Mouse (Mus musculus): ENCODE measurements around the gene Krtap12-1. TPM values are rescaled to one million over a fixed set of nuclear protein-coding genes. Genes with fewer than 3 reads are reported as not detected.
"Not testable (repeated sequence)": the region's sequence is repeated elsewhere in the genome, so short reads cannot be mapped to it uniquely, and the experiment has no call there.

Gene Krtap12-1
- polyA plus RNA-seq, 1 experiment from 2014 or later: not detected

- not testable (repeated sequence) for H3K4me1 ChIP-seq; H3K27me3 ChIP-seq; ATAC-seq (replicated peaks); H3K9ac ChIP-seq (replicated peaks); H3K4me3 ChIP-seq; H3K36me3 ChIP-seq; H3K9me3 ChIP-seq; H3K27ac ChIP-seq (replicated peaks); H3K4me2 ChIP-seq (replicated peaks)
- WGBS: 71% methylated on average over 1 of the region's 1 CpGs
These were observed 30.9 kb downstream of the Krtap12-1 start, which contains the start of gene Gm9736 for GRCm38 (mm10) chr10:77751254-77751653. TSS of gene Gm9736 (minus strand) at chr10:77751354.

- WGBS: 66% methylated on average over 3 of the region's 3 CpGs
- not testable (repeated sequence) for ATAC-seq (replicated peaks)
These were observed 31.9 kb downstream of the Krtap12-1 start for GRCm38 (mm10) chr10:77752312-77752711.

GRCm38 (mm10) chr10:77753448-77753847 lies 33.0 kb downstream of the Krtap12-1 start:
- Histone ChIP-seq H3K27ac (replicated peaks) (no peak overlapping the region), H3K4me3 (no peak overlapping the region), H3K27me3 (no peaks in the 10 kb centered on the region), H3K36me3 (no peaks in the 10 kb centered on the region), H3K9me3 (no peaks in the 10 kb centered on the region), H3K4me2 (replicated peaks) (no peak overlapping the region), H3K9ac (replicated peaks) (no peak overlapping the region), H3K4me1 (no peaks in the 10 kb centered on the region)
- ATAC-seq (replicated peaks): no peak

More at GRCm38 (mm10) chr10:77752312-77752711, 31.9 kb downstream of the Krtap12-1 start:
- H3K4me1 ChIP-seq; H3K4me2 ChIP-seq (replicated peaks); H3K9ac ChIP-seq (replicated peaks); H3K4me3 ChIP-seq; H3K27me3 ChIP-seq; H3K9me3 ChIP-seq; H3K27ac ChIP-seq (replicated peaks); H3K36me3 ChIP-seq: not testable (repeated sequence)

GRCm38 (mm10) chr10:77759582-77759981 lies 39.2 kb downstream of the Krtap12-1 start, which contains the start of gene Gm3233:
TSS of gene Gm3233 (minus strand) at chr10:77759682.
- not testable (repeated sequence) for H3K36me3 ChIP-seq; H3K4me1 ChIP-seq; ATAC-seq (replicated peaks); H3K9me3 ChIP-seq; H3K27ac ChIP-seq (replicated peaks); H3K9ac ChIP-seq (replicated peaks); H3K4me3 ChIP-seq; H3K4me2 ChIP-seq (replicated peaks); H3K27me3 ChIP-seq
- no CpG with 5 or more reads among the region's 1 CpGs for WGBS

GRCm38 (mm10) chr10:77769727-77770126 lies 49.3 kb downstream of the Krtap12-1 start:
- no peak overlapping the region for H3K27ac ChIP-seq (replicated peaks)

More at GRCm38 (mm10) chr10:77769727-77770126, 49.3 kb downstream of the Krtap12-1 start:
- no peak for ATAC-seq (replicated peaks)
- no peaks in the 10 kb centered on the region for H3K36me3 ChIP-seq
- H3K4me2 ChIP-seq (replicated peaks): no peak overlapping the region
- no peak overlapping the region for H3K9ac ChIP-seq (replicated peaks)
- no peaks in the 10 kb centered on the region for H3K4me1 ChIP-seq
- WGBS: 87% methylated on average over 1 of the region's 1 CpGs
- H3K9me3 ChIP-seq: no peaks in the 10 kb centered on the region
- H3K27me3 ChIP-seq: no peaks in the 10 kb centered on the region
- no peak overlapping the region for H3K4me3 ChIP-seq

Other genes with a start within 250 kb of the Krtap12-1 start
- gene Fam207a, start 204.8 kb upstream of the Krtap12-1 start, polyA plus RNA-seq (2015; fragmentation: Nextera tagmentation; extraction: Ambion mirVana): 43.0 and 44.2 TPM in 2 replicates
- 0.65 and 0.87 TPM in 2 replicates for gene Itgb2, start 190.3 kb upstream of the Krtap12-1 start, polyA plus RNA-seq (2015; fragmentation: Nextera tagmentation; extraction: Ambion mirVana)
- 67.5 and 71.0 TPM in 2 replicates for gene Pttg1ip, start 138.9 kb upstream of the Krtap12-1 start, polyA plus RNA-seq (2015; fragmentation: Nextera tagmentation; extraction: Ambion mirVana)
- gene Sumo3, start 114.5 kb upstream of the Krtap12-1 start, polyA plus RNA-seq (2015; fragmentation: Nextera tagmentation; extraction: Ambion mirVana): 318 and 322 TPM in 2 replicates
- 4.2 and 8.6 TPM in 2 replicates for gene Gm49325, start 114.4 kb upstream of the Krtap12-1 start, polyA plus RNA-seq (2015; fragmentation: Nextera tagmentation; extraction: Ambion mirVana)
- 108 and 117 TPM in 2 replicates for gene Ube2g2, start 98.3 kb upstream of the Krtap12-1 start, polyA plus RNA-seq (2015; fragmentation: Nextera tagmentation; extraction: Ambion mirVana)
- 0.17 and 0.52 TPM in 2 replicates for gene Tspear, start 34.0 kb upstream of the Krtap12-1 start, polyA plus RNA-seq (2015; fragmentation: Nextera tagmentation; extraction: Ambion mirVana)
- not detected in 2 replicates for gene Gm19402, start 29.8 kb upstream of the Krtap12-1 start, polyA plus RNA-seq (2015; fragmentation: Nextera tagmentation; extraction: Ambion mirVana)
- not detected in 2 replicates for gene Gm9508, start 23.4 kb upstream of the Krtap12-1 start, polyA plus RNA-seq (2015; fragmentation: Nextera tagmentation; extraction: Ambion mirVana)
- not detected in 2 replicates for gene Gm10272, start 14.0 kb upstream of the Krtap12-1 start, polyA plus RNA-seq (2015; fragmentation: Nextera tagmentation; extraction: Ambion mirVana)
- not detected in 2 replicates for gene Gm10024, start 9.1 kb upstream of the Krtap12-1 start, polyA plus RNA-seq (2015; fragmentation: Nextera tagmentation; extraction: Ambion mirVana)
- not detected in 2 replicates for gene Gm10142, start 4.8 kb upstream of the Krtap12-1 start, polyA plus RNA-seq (2015; fragmentation: Nextera tagmentation; extraction: Ambion mirVana)
- gene Gm10100, start 5.9 kb downstream of the Krtap12-1 start, polyA plus RNA-seq (2015; fragmentation: Nextera tagmentation; extraction: Ambion mirVana): not detected in 2 replicates
- not detected in 2 replicates for gene Gm18596, start 22.0 kb downstream of the Krtap12-1 start, polyA plus RNA-seq (2015; fragmentation: Nextera tagmentation; extraction: Ambion mirVana)
- not detected in 2 replicates for gene Gm9736, start 30.8 kb downstream of the Krtap12-1 start, polyA plus RNA-seq (2015; fragmentation: Nextera tagmentation; extraction: Ambion mirVana)
- gene Gm3233, start 39.1 kb downstream of the Krtap12-1 start, polyA plus RNA-seq (2015; fragmentation: Nextera tagmentation; extraction: Ambion mirVana): not detected in 2 replicates
- not detected in 2 replicates for gene Gm3238, start 50.7 kb downstream of the Krtap12-1 start, polyA plus RNA-seq (2015; fragmentation: Nextera tagmentation; extraction: Ambion mirVana)
- not detected in 2 replicates for gene Gm7138, start 56.3 kb downstream of the Krtap12-1 start, polyA plus RNA-seq (2015; fragmentation: Nextera tagmentation; extraction: Ambion mirVana)
- not detected in 2 replicates for gene Gm3250, start 61.9 kb downstream of the Krtap12-1 start, polyA plus RNA-seq (2015; fragmentation: Nextera tagmentation; extraction: Ambion mirVana)
- not detected in 2 replicates for gene Gm7137, start 67.6 kb downstream of the Krtap12-1 start, polyA plus RNA-seq (2015; fragmentation: Nextera tagmentation; extraction: Ambion mirVana)
- not detected in 2 replicates for gene Gm9639, start 74.5 kb downstream of the Krtap12-1 start, polyA plus RNA-seq (2015; fragmentation: Nextera tagmentation; extraction: Ambion mirVana)
- not detected in 2 replicates for gene Gm19668, start 78.5 kb downstream of the Krtap12-1 start, polyA plus RNA-seq (2015; fragmentation: Nextera tagmentation; extraction: Ambion mirVana)
- not detected in 2 replicates for gene Gm9507, start 91.2 kb downstream of the Krtap12-1 start, polyA plus RNA-seq (2015; fragmentation: Nextera tagmentation; extraction: Ambion mirVana)
- gene Gm2696, start 94.1 kb downstream of the Krtap12-1 start, polyA plus RNA-seq (2015; fragmentation: Nextera tagmentation; extraction: Ambion mirVana): not detected in 2 replicates
- not detected in 2 replicates for gene Krtap10-4, start 106.5 kb downstream of the Krtap12-1 start, polyA plus RNA-seq (2015; fragmentation: Nextera tagmentation; extraction: Ambion mirVana)
- not detected in 2 replicates for gene Krtap10-10, start 115.3 kb downstream of the Krtap12-1 start, polyA plus RNA-seq (2015; fragmentation: Nextera tagmentation; extraction: Ambion mirVana)
- gene Gm36176, start 126.2 kb downstream of the Krtap12-1 start, polyA plus RNA-seq (2015; fragmentation: Nextera tagmentation; extraction: Ambion mirVana): not detected in 2 replicates
- gene Gm10318, start 132.3 kb downstream of the Krtap12-1 start, polyA plus RNA-seq (2015; fragmentation: Nextera tagmentation; extraction: Ambion mirVana): not detected in 2 replicates
- not detected in 2 replicates for gene Gm3285, start 141.4 kb downstream of the Krtap12-1 start, polyA plus RNA-seq (2015; fragmentation: Nextera tagmentation; extraction: Ambion mirVana)
- 11.1 and 11.3 TPM in 2 replicates for gene Lrrc3, start 181.9 kb downstream of the Krtap12-1 start, polyA plus RNA-seq (2015; fragmentation: Nextera tagmentation; extraction: Ambion mirVana)
- gene Trpm2, start 250.0 kb downstream of the Krtap12-1 start, polyA plus RNA-seq (2015; fragmentation: Nextera tagmentation; extraction: Ambion mirVana): 2.6 and 2.8 TPM in 2 replicates

Measured in forebrain, embryonic 15.5 days (tissue).